Mouse (Mus musculus) layer of hippocampus, postnatal 36 days (tissue): Measurements from ENCODE around the gene Ntm. TPM values are rescaled to one million over a fixed set of nuclear protein-coding genes. Genes with fewer than 3 reads are reported as not detected.

Experiments
- DNase-seq, 2 experiments: peaks; one replicate each; pipeline ENCODE4 v3.0.0; 2022
- total RNA-seq, 2 experiments: library from RNA; stranded (reverse); gene quantifications; 2 replicates each; pipeline ENCODE4 v1.2.3; 2021

Gene Ntm
- total RNA-seq, 2 experiments from 2014 or later = 132 to 135 TPM

DNA sequence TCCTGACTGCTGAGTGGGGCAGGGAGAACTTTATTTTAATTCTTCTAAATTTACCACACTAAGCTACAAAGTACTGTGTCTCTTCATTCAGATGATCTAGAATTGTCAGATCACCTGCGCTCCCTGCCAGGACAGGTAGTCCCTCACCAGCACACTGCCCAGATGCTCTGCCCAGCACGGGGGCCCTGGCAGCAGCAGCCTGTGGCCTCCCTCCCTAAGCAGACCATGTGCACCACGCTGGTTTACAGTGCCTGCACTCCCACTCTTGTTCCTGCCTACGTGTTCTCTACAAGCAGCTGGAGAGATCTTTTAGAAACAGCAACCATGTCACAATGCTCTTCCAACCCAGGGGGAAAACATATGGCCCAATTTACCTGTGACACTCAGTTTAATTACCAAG, 490.7 kb downstream of the Ntm start:
- peak; percentile 14 to 20 for DNase-seq

DNA sequence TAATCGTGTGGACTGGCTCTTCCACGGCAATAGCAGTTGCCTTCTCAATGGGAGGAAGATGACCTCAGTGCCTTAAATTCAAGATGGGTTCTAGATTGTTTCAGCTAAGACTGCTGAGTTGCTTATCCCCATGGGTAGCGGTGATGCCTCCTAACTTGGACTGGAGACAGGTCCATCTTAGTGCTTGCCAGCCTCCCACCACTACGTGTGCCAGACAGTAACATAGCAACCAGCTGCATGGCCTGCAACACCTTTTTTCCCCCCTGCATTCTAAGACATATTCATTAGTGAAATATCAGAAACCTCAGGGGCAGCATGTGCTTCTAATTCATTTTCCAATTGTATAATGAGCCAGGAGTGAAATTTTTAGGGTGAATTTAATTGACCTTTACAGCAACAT, 498.2 kb downstream of the Ntm start:
- no peak for DNase-seq

DNA sequence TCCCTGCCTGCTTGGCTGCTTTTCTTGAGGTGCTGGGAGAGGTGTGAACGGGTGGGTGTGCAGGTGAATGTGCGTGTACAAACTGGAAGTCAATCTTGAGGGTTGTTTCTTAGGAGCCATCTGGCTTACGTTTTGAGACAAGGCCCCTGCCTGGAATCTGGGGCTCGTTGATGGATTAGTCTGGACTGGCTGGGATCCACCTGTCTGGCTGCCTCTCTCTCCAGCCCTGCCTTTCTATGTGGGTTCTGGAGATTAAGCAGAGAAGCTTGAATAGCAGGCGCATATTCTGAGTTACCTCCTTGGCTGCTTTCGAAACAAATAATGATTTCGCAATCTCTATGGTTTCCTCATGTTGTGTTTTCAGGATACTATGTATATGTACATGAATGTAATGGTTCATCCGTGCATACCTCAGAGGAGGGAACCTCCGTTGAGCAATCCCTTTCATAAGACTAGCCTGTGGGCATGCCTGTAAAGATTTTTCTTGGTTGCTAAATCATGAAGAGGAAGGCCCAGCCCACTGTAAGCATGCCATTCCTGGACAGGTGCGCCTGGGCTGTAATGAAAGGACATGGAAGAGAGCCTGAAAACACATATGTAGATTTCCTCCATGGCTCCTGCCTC, 499.9 kb downstream of the Ntm start:
- DNase-seq = no peak

DNA sequence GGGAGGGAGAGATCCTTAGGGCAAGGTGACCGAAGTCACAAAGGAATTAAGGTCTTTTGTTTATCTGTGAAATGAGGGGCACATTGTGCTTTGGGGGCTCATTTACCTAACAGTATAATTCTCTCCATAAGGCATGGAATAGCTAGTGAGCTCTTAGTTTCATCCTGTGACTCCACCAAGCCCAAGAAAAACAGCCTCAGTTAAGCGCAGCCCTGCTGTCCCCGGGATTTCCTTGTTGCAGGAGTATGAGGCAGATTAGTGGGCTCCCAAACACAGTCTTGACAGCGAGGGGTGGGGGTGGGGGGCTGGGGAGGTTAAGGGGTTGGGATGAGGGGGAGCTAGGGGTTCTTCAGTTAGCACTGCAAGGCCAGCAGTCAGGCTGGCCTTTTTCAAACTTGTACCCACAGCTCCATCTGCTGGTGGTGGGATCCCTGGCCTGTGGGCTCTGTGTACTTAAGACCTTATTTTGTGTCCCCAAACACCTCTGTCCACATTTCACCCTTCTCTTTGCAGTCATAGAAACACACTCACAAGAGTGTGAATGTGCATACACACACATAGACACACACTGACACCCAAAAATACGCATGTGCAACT, 504.9 kb downstream of the Ntm start:
- peak; percentile 54 to 69 for DNase-seq

DNA sequence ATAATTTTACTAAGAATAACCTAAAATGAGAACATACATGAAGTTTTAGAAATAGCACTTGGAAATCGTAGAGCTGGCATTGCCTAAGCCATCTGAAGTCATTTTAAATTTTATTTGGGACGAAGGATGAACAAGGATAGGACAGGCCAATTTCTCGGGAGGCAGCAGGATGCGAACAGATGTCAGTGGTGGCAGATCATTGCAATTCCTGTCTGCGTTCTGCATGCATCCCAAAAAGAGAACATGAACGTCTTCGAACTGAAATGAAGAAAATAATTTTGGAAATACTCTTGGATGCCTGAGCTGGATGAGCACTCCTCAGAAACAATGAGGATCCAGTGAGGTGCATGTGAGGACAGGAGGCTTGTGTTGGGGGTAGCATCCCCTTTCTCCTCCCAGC, 506.9 kb downstream of the Ntm start:
- no peak for DNase-seq

DNA sequence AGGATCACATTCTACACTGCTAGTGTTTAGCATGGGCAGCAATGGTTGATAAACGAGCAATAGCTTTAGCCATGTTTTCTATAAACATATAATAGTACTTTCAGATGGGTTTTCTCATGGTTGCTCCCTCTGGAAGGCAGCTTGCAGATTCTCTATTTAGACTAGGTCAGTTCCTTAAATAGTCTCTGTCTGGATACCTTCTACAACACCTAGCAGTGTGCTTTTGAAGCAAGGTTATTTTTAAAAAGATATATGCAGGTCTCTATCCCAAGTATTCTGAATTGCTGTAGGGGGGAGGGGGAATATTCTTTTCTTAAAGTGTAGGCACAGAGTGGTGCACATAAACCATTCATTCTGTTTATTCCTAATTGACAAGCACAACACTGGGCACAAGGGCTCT, 511.7 kb downstream of the Ntm start:
- DNase-seq = no peak

DNA sequence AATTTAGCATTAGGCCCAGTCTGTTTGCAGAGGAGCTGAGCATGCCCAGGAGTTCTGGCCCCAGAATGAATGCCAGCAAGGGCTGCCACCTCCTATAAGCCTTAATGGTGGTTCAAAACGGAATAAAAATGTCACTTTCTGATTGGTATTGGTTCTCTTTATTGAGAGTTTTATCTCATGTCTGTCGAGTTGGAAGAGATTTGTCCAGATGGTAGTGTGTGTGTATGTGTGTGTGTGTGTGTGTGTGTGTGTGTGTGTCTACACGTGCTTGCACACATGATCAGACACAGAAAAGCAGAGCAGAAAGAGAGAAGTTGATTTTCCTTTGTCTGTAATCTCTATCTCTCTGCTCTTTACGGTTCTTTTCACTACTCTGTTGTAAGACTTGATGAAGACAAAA, 518.9 kb downstream of the Ntm start:
- no peak for DNase-seq

DNA sequence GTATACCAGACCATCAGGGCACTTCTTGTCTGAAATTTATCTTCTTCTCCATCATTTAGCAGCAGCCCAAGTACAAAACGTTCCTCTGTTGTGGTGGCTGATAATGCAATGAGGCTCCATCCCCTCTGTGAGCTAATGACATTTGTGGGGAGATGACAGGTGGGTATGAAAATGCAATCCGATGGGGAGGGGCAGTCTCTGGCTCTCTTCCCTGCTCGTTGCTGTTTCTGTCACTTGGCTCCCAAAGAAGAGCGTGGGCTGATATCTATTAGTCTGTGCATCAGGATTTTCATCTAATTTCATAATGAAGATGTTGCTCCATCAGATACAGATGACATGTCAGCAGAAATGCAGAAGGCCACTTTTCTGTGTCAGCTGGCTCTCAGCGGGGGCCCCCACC, 523.5 kb downstream of the Ntm start:
- DNase-seq = no peak

DNA sequence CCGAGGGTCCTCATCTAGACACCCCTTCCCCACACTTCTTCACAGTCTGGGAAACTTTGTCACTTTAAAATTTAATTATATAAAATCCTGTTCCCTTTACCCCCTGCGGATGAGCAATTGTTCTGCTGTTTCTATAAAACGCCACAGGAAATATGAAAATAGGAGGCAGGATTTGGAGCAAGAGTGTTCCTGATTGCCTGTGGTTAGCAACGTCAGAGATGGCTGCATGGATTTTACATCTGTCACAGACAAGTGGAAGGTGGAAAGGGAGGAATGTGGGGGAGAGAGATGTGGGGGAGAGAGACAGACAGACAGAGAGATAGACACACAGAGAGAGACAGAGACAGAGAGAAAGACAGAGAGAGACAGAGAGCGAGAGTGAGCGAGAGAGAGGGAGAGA, 528.3 kb downstream of the Ntm start:
- DNase-seq = no peak

DNA sequence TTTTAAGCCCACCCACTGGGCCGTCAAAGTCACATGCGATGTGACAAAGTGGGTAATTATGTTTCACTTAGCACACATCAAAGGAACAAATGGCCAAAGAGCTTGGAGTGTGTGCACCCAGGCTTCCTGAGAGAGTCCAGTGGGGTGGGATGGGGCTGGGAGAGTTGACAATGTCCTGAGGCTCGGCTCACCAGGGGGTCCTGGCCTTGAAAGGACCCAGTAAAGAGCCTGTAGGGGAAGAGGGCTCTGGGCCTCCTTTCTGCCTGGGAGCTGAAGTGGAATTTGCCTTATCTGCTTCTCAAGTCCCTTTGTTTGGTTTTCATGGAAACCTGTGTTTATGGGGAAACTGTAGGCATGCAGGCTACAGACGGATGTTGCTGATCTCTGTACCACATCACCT, 529.0 kb downstream of the Ntm start:
- no peak for DNase-seq

DNA sequence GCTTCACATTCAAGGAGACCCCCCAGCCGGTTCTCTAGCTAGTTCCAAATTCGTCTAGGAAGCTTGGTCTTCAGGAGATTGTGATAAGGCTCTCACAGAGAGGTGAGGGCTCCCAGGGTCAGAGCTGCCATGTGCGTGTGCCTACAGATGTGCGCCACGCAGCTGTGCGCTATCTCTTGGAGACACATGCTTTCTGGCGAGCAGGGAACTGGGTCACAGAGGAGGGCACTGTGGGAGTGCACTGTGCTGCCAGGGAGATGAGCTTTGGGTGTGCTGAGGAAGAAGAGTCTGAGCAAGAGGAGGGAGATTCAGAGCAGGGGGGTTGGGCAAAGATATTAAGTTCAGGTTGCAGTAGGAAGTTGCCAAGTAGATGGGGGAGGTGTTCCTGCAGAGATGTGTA, 529.8 kb downstream of the Ntm start:
- no peak for DNase-seq

DNA sequence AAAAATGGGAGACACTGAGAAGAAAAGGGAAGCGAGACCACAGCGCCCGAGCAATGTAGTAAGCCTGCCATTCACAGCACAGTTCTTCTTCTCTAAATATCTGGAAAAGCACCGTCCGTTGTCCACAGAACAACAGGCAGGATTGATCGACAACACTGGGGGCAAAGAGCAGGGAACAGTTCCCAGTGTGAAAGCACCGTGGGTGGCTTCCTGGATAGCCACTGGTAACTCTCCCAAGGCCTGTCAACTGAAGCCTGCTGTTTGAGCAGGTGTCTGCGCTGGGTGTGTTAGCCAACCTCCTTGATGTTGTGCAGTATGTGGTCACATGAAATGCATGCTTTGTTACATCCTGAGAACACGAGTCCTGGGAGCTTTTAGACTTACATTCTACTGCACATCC, 531.4 kb downstream of the Ntm start:
- DNase-seq = no peak

DNA sequence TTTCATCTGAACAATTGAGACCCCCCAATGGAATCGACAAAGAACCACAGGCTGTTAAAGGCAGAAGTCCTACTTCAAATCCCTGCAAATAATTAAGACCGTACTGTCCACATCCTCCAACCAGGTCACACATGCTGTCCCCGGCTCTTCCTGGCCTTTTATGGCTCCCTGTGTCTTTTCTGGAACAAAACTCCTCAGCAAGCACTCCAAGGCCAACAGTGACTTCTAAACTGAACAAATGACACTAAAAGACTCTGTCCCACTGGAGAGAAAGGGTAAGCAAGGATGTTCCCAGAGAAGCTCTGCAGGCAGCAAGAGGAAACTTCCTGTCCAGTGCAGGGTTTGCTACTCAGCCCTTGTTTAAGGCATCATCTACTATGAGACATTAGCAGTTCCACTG, 532.8 kb downstream of the Ntm start:
- DNase-seq = no peak

DNA sequence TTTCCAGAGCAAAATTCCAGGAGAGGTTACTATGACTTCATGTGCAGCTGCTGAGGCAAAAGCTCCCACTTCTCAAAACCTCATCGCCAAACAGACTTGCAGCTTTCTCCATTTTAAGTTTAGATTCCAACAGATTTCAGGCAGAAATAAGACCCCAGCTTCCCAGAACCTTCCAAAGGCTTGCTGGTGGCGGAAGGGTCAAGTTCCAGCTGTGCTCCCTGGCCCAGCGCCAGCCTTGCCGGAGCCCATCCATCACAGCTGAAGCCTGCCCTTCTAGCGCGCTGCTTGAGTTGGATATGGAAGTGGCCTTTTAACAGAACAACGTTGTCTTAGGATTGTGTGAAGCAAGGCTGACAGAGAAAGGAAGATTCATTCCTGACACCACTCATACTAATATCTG, 534.6 kb downstream of the Ntm start:
- peak in 1 of 2 experiments; percentile 13 for DNase-seq

DNA sequence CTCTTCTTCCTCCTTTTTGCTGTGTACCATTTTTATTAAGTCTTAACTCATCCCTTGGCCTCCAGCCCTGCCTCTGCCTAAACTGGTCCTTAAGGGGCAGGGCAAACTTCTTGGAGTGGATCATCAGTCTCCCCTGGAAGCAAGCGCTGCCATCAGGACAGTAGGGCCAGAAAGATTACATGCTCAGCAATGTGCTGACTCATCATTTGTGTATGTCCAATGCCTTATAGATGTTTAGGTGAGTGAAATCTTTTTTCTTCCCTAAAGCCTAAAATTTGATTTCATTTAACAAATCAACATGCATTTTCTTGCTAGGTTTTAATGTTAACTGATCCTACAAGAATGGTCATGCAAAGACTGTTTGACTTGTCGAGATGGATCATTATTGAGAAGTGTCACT, 536.7 kb downstream of the Ntm start:
- DNase-seq = no peak

DNA sequence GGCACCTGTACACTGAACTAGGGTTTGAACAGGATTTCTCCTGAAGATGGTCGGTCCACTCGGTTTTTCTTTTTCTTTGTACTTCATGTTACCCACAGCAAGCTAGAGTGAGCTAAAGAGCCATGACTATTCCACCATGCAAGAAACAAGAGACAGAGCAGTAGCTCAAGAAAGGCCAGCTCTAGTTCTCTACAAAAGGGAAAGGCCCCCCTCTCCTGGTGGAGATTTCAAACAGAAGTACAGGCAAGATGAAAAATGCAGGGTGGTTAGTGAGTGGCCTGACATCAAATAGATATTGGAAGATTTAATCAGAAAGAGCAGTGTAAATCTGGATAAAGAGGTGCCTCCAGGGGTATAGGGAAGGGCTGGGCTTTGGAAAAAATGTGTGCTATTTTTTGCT, 547.4 kb downstream of the Ntm start:
- DNase-seq = no peak

DNA sequence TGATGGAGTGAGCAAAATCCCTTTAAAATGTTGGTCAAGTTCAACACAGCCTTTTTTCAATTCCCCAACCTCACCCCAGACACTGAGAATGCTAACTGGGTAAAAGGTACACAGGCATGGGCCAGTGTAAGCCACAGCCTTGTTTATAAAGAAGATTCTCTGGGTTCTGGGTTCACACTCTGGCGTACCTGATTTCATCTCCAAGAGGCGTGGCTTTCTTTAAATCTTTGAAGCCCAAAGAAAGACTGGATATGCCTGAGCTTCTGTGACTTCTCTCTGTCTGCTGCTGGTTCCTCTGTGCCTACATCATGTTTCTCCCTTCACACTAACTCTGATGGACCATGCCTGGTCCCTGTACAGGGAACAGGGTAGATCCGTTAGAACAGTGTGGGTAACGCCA, 549.8 kb downstream of the Ntm start:
- no peak for DNase-seq

DNA sequence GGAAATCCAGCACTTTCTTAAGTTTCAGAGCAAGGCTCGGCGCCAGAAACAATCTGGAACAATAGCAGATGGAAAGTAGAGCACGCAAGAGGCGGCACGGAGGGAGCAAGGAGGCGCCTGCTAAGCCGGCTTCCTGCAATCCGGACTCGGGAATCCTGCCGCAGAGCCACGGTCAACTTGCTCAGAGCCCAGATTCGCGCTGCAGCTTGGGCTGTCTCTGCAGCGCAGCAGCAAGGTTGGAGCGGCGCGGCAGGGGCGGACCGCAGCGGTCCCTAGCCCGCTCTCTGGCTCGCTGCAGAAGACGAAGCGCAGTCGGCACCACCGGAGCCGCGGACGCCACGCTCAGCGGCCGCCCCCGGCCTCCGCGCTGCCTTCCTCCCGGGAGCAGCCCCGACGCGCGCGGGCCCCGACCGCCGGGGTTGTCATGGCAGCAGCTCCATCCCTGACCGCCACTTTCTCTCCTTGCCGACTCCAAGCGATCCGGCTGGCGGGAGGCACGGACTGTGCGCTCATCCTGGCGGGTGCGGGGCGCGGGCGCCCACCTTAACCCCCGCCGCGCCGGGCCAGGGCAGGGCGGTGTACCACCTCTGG, 550.7 kb downstream of the Ntm start:
- DNase-seq = peak in 1 of 2 experiments; percentile 54

DNA sequence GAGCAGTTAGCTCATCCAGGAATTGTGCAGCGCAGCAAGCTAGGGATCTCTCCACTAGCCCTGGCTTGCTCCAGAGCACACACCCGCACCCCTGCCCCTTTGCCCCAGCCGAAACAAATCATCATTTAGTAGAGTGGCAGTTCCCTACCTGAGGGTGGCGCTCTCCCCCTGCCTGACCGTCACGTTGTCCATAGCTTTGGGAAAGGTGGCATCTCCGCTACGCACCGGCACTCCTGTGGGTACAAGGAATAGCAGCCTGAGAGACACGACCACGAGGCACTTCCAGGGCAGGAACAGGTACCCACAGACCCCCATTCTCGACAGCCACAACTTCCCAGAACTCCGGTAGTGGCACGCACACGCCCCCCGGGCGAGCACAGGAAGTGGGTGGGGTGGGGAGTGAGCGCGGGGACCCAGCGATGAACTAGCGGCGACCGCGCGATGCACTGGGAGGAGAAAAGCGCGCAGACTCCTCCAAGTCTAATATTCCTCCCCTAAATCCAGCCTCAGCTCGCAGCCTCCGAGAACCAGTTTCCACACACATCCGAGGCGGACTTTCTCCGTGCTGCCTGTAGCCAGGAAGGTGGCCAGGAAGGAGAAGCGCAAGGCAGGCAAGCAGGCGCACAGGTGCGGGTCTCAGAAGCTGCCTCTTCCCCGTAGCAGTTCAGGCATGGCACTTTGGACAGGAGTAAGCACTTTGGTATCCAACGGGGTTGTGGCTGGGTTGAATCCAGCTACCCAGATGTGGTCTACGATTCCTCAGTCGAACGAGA, 551.3 kb downstream of the Ntm start:
- peak; percentile 37 to 55 for DNase-seq

DNA sequence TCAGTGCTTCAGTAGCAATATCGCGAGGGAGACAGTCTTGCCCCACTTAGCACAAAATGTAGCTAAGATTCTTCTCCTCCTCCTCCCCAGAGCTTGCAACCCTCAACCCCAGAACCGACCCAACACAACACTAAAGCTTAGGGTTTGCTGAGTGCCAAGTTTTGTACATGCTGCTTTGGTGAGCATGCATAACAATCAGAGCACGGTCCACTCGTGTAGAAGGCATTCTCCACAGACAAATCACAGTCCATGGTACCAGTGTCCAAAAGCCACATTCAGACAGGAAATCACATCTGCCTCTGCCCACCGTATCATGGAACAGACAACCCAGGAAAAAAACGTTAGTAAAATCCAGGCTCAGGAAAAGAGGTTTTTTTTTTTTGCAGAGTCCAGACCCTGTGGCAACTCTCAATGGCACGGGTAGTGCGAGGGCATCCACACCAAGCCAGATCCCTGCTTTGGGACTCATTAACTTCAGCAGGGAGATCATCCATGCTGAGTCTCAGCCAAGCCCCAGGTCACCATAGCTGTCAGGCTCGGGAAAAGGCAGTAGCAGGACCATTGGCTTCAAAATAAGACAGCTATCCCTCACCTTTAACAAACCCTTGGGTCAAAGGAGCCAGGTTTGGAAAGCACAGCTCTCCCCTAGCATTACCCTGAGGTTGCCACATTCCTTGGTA, 552.1 kb downstream of the Ntm start:
- no peak for DNase-seq

DNA sequence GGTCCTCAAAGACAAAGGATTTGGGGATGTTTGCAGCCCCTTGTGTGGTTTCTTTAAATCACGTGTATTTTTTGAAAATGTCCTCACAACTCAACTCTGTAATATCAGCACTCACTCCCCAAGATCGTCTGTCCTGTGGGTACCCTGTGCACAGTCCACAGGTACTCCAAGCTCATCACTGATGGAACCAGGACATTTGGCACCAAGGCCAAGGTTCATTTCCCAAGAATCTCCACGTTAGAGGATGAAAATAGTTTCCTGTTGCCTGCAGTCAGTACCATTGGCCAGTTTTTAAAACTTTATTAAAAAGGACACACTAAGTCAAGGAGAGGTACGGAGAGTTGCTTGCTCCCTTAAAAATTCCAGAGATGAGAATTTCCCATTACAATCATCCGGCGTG, 552.7 kb downstream of the Ntm start:
- no peak for DNase-seq

DNA sequence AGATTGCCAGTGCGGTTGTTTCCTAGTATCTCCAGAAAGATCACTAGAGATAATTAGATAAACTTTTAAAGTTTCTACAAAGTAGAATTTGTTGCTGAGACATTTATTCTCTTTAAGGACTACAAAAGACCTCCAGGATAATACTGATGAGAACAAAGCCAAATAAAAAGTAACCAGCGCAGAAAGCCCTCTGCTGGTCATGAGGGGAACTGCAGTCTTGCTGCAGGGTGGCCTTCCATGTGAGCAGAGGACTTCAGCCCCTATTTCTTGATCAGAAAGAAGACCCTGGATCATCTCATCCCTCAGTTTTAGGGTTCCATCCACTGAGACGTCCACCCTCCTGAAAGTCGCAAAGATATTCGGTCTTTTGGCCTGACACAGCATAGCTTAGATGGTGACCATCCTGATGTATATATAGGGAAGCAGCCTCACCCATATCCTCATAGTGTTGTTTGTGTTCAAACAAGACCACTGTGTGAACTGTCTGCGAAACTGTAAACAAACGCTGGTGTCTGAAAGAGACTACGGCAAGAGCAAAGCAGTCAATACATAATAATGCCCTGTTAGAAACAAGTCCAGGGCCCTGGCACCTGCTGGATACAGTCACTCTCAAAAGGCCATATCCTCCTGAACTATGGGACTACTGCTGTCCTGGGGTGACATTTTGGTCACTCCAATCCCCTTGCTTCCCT, 553.6 kb downstream of the Ntm start:
- DNase-seq = peak in 1 of 2 experiments; percentile 33
